Comparison of ENCODE assay signal across 9 mouse cellular contexts in the genomic region with DNA sequence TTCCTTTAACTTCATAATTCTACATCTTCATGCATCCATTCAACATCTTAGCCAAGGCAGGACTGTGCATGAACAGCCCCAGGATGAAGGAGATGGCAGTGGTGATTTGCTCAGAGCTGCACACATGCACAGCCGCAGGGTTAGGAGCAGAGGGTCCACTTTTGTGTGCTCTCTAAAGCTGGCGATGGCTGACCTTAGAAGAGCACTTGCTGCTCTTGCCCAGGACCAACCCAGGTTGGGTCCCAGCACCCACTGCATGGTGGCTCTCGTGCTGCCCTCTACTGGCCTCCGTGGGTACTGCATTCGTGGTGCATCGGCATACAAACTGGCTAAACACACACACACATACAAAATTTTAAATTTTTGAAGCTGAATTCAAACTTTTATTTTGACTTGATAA.
DNase-seq lines count a peak whose midpoint lies in the region; ATAC-seq and TF ChIP-seq lines count a peak whose summit lies in the region.
"Had no signal": no experiment of that assay in that cellular context is flagged by ENCODE, and none has a peak within 500 bp of the region (broad histone marks: within the 10 kb centered on the region; RNA-seq: fewer than 3 reads in every experiment).

No protein-coding gene starts in this region.

- TF ChIP-seq EP300 in stomach, postnatal 0 days (optimal IDR thresholded peaks at IDR 0.05) = no peak

- WGBS in intestine, embryonic 14.5 days = 39% methylated on average over 6 of the region's 6 CpGs
- WGBS in limb, embryonic 12.5 days = 36% methylated on average over 6 of the region's 6 CpGs
- 34% methylated on average over 6 of the region's 6 CpGs for WGBS in stomach, postnatal 0 days

- H3K4me3 ChIP-seq in bone marrow macrophage, adult 2 months (ENCODE audit: insufficient read depth, low read length) = no peak overlapping the region
- H3K4me3 ChIP-seq in intestine, embryonic 14.5 days (ENCODE audit: low read depth, low read length) = no peak overlapping the region
- no peak overlapping the region for H3K4me3 ChIP-seq in limb, embryonic 12.5 days (replicated peaks)
- H3K4me3 ChIP-seq in stomach, postnatal 0 days (ENCODE audit: low read depth, low read length) = no peak overlapping the region
- H3K4me3 ChIP-seq: megakaryocyte, embryonic 14.5 days had no signal

- peaks cover 97% of the 10 kb centered on the region for H3K36me3 ChIP-seq in intestine, embryonic 14.5 days (ENCODE audit: control insufficient read depth, insufficient read depth, low read length)
- H3K36me3 ChIP-seq in limb, embryonic 12.5 days = peaks cover 97% of the 10 kb centered on the region
- peaks cover 43% of the 10 kb centered on the region for H3K36me3 ChIP-seq in stomach, postnatal 0 days (ENCODE audit: control insufficient read depth, insufficient read depth, low read length)

- no peaks in the 10 kb centered on the region for H3K4me1 ChIP-seq in bone marrow macrophage, adult 2 months (ENCODE audit: control insufficient read depth, insufficient read depth, low read length)
- no peaks in the 10 kb centered on the region for H3K4me1 ChIP-seq in intestine, embryonic 14.5 days (replicated peaks; ENCODE audit: control insufficient read depth, insufficient read depth, low read length)
- no peaks in the 10 kb centered on the region for H3K4me1 ChIP-seq in limb, embryonic 12.5 days (replicated peaks)
- H3K4me1 ChIP-seq in stomach, postnatal 0 days (replicated peaks; ENCODE audit: control insufficient read depth, insufficient read depth) = no peaks in the 10 kb centered on the region

- TF ChIP-seq POLR2A in bone marrow macrophage, adult 2 months (IDR thresholded peaks at IDR 0.05; ENCODE audit: borderline replicate concordance, low read depth, low read length) = no peak

- TF ChIP-seq CTCF in bone marrow macrophage, adult 2 months (IDR thresholded peaks at IDR 0.05; ENCODE audit: low read depth, low read length) = peak; percentile 92
- TF ChIP-seq CTCF in stomach, postnatal 0 days (IDR thresholded peaks at IDR 0.05; ENCODE audit: low read depth) = peak; percentile 95

- no peak overlapping the region for H3K9ac ChIP-seq in intestine, embryonic 14.5 days (ENCODE audit: low read length)
- H3K9ac ChIP-seq in limb, embryonic 12.5 days (replicated peaks) = no peak overlapping the region
- no peak overlapping the region for H3K9ac ChIP-seq in stomach, postnatal 0 days (ENCODE audit: low read length)

- H3K27ac ChIP-seq in bone marrow macrophage, adult 2 months (ENCODE audit: insufficient read depth, low read depth, low read length) = no peak overlapping the region
- no peak overlapping the region for H3K27ac ChIP-seq in intestine, embryonic 14.5 days (ENCODE audit: low read depth)
- H3K27ac ChIP-seq in limb, embryonic 12.5 days = no peak overlapping the region
- H3K27ac ChIP-seq in stomach, postnatal 0 days (replicated peaks) = no peak overlapping the region

- H3K27me3 ChIP-seq in intestine, embryonic 14.5 days (replicated peaks; ENCODE audit: control insufficient read depth, insufficient read depth, low read length) = no peaks in the 10 kb centered on the region
- no peaks in the 10 kb centered on the region for H3K27me3 ChIP-seq in limb, embryonic 12.5 days
- no peaks in the 10 kb centered on the region for H3K27me3 ChIP-seq in stomach, postnatal 0 days (ENCODE audit: control insufficient read depth, insufficient read depth, low read length)
- H3K27me3 ChIP-seq: megakaryocyte, embryonic 14.5 days had no signal

- DNase-seq in heart, adult 8-10 months (ENCODE audit: low spot score) = peak; percentile 61
- DNase-seq in heart, adult 11 months = no peak
- peak; percentile 93 for DNase-seq in intestine, embryonic 14.5 days (ENCODE audit: low spot score)
- DNase-seq in stomach, postnatal 0 days (ENCODE audit: low spot score) = peak; percentile 75

- peak; percentile 72 for ATAC-seq in erythroid progenitor cell, adult 5-6 weeks (replicated peaks; ENCODE audit: low FRiP score, poor library complexity, severe bottlenecking)
- 0 out of 2 replicates have a peak, but pooled peaks have one; percentile 67 for ATAC-seq in intestine, embryonic 14.5 days (replicated peaks; ENCODE audit: low FRiP score, low TSS enrichment, low read depth)
- 0 out of 2 replicates have a peak, but pooled peaks have one; percentile 66 for ATAC-seq in limb, embryonic 12.5 days (ENCODE audit: insufficient number of reproducible peaks, insufficient read depth, low FRiP score, low TSS enrichment, low read depth)
- ATAC-seq in monocyte, adult 5-6 weeks (replicated peaks; ENCODE audit: insufficient number of reproducible peaks, low FRiP score, low TSS enrichment, poor library complexity, severe bottlenecking) = peak; percentile 60
- ATAC-seq in stomach, postnatal 0 days (ENCODE audit: low FRiP score, low TSS enrichment) = peak; percentile 25; the same call in 1 of the 2 replicates

- H3K4me2 ChIP-seq in intestine, embryonic 14.5 days (ENCODE audit: low read length) = no peak overlapping the region
- no peak overlapping the region for H3K4me2 ChIP-seq in limb, embryonic 12.5 days
- no peak overlapping the region for H3K4me2 ChIP-seq in stomach, postnatal 0 days (replicated peaks; ENCODE audit: low read depth)

- no peaks in the 10 kb centered on the region for H3K9me3 ChIP-seq in intestine, embryonic 14.5 days (ENCODE audit: control insufficient read depth, low read length)
- H3K9me3 ChIP-seq in limb, embryonic 12.5 days = no peaks in the 10 kb centered on the region
- H3K9me3 ChIP-seq in stomach, postnatal 0 days (ENCODE audit: control insufficient read depth, low read length) = no peaks in the 10 kb centered on the region
- H3K9me3 ChIP-seq: megakaryocyte, embryonic 14.5 days had no signal
